Mouse (Mus musculus): ENCODE measurements around the gene Ptprd. TPM values are rescaled to one million over a fixed set of nuclear protein-coding genes. Genes with fewer than 3 reads are reported as not detected.

Ptprd gene
- total and polyA plus RNA-seq, 2 experiments from 2014 or later: 5.6 to 23.3 TPM

DNA sequence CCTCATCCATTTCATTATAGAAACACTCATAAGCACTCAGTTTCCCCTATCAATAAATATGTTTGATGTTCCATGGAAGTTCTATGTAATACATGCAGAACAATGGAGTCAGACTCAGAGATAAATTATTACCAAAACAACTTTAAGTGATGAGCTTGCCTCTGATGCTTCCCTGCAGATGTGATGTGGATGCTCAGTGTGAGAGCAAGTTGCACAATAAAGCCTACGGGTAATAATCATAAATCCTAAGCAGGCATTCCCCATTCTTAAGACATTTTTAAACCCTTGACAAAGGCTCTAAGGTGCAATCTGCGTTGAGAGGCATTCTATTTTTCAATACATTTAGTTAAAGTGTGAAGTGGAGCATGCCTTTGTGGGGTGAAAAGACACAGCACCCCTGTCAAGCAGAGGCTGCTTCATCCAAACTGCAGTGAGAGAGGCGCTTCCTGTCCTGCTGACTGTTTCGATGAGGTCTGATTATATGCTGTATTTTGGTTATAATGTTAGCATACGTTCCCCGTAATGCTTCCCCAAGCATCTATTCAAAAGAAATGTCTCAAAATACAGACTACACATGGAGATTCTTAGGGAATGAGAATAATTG is 969.8 kb downstream of the Ptprd start:
- Histone ChIP-seq H3K9me3 (replicated peaks; ENCODE audit: control insufficient read depth, low read length) (no peaks in the 10 kb centered on the region), H3K4me3 (ENCODE audit: low read depth, low read length) (no peak overlapping the region), H3K4me2 (ENCODE audit: low read depth, low read length) (no peak overlapping the region), H3K9ac (replicated peaks; ENCODE audit: low read depth, low read length) (no peak overlapping the region), H3K27me3 (ENCODE audit: control insufficient read depth, insufficient read depth, low read length) (no peaks in the 10 kb centered on the region), H3K36me3 (replicated peaks; ENCODE audit: control insufficient read depth, insufficient read depth, low read length) (no peaks in the 10 kb centered on the region), H3K4me1 (ENCODE audit: control insufficient read depth, insufficient read depth) (no peaks in the 10 kb centered on the region), H3K27ac (ENCODE audit: low read depth) (no peak overlapping the region)
- TF ChIP-seq EP300 (IDR thresholded peaks at IDR 0.05; ENCODE audit: low read depth) (no peak), CTCF (IDR thresholded peaks at IDR 0.05; ENCODE audit: low read depth) (no peak)
- ATAC-seq (ENCODE audit: insufficient read depth, low read depth): no peak
- DNase-seq (ENCODE audit: low spot score): no peak
- WGBS: 77% methylated on average over 6 of the region's 6 CpGs

GRCm38 (mm10) chr4:77238144-77238543 is 973.6 kb downstream of the Ptprd start:
- Histone ChIP-seq H3K4me1 (ENCODE audit: control insufficient read depth, insufficient read depth) (no peaks in the 10 kb centered on the region), H3K4me2 (ENCODE audit: low read depth, low read length) (no peak overlapping the region), H3K4me3 (ENCODE audit: low read depth, low read length) (no peak overlapping the region), H3K9me3 (replicated peaks; ENCODE audit: control insufficient read depth, low read length) (no peaks in the 10 kb centered on the region), H3K9ac (replicated peaks; ENCODE audit: low read depth, low read length) (no peak overlapping the region), H3K27me3 (ENCODE audit: control insufficient read depth, insufficient read depth, low read length) (no peaks in the 10 kb centered on the region), H3K27ac (ENCODE audit: low read depth) (no peak overlapping the region), H3K36me3 (replicated peaks; ENCODE audit: control insufficient read depth, insufficient read depth, low read length) (no peaks in the 10 kb centered on the region)
- no peak for TF ChIP-seq CTCF (IDR thresholded peaks at IDR 0.05; ENCODE audit: low read depth)
- no peak for TF ChIP-seq EP300 (IDR thresholded peaks at IDR 0.05; ENCODE audit: low read depth)
- WGBS: 65% methylated on average over 1 of the region's 1 CpGs
- DNase-seq (ENCODE audit: low spot score) (no peak), ATAC-seq (ENCODE audit: insufficient read depth, low read depth) (no peak)

- no peak overlapping the region for H3K4me3 ChIP-seq (ENCODE audit: low read depth, low read length)
- no peak for TF ChIP-seq CTCF (IDR thresholded peaks at IDR 0.05; ENCODE audit: low read depth)
- TF ChIP-seq EP300 (IDR thresholded peaks at IDR 0.05; ENCODE audit: low read depth): no peak
- H3K4me1 ChIP-seq (ENCODE audit: control insufficient read depth, insufficient read depth): no peaks in the 10 kb centered on the region
- H3K4me2 ChIP-seq (ENCODE audit: low read depth, low read length): no peak overlapping the region
- H3K9ac ChIP-seq (replicated peaks; ENCODE audit: low read depth, low read length): no peak overlapping the region
- H3K27ac ChIP-seq (ENCODE audit: low read depth): no peak overlapping the region
- 65% methylated on average over 2 of the region's 2 CpGs for WGBS
- H3K9me3 ChIP-seq (replicated peaks; ENCODE audit: control insufficient read depth, low read length): no peaks in the 10 kb centered on the region
- DNase-seq (ENCODE audit: low spot score) (no peak), ATAC-seq (ENCODE audit: insufficient read depth, low read depth) (no peak)
- no peaks in the 10 kb centered on the region for H3K36me3 ChIP-seq (replicated peaks; ENCODE audit: control insufficient read depth, insufficient read depth, low read length)
- H3K27me3 ChIP-seq (ENCODE audit: control insufficient read depth, insufficient read depth, low read length): no peaks in the 10 kb centered on the region
Observed at GRCm38 (mm10) chr4:77233243-77233642, 978.5 kb downstream of the Ptprd start.

- H3K27me3 ChIP-seq (ENCODE audit: control insufficient read depth, insufficient read depth, low read length): no peaks in the 10 kb centered on the region
- no peak for DNase-seq (ENCODE audit: low spot score)
- no peak overlapping the region for H3K9ac ChIP-seq (replicated peaks; ENCODE audit: low read depth, low read length)
- H3K4me3 ChIP-seq (ENCODE audit: low read depth, low read length): no peak overlapping the region
- no peaks in the 10 kb centered on the region for H3K9me3 ChIP-seq (replicated peaks; ENCODE audit: control insufficient read depth, low read length)
- H3K27ac ChIP-seq (ENCODE audit: low read depth): no peak overlapping the region
- ATAC-seq (ENCODE audit: insufficient read depth, low read depth): no peak
- H3K4me2 ChIP-seq (ENCODE audit: low read depth, low read length): no peak overlapping the region
- no peaks in the 10 kb centered on the region for H3K4me1 ChIP-seq (ENCODE audit: control insufficient read depth, insufficient read depth)
- TF ChIP-seq CTCF (IDR thresholded peaks at IDR 0.05; ENCODE audit: low read depth) (no peak), EP300 (IDR thresholded peaks at IDR 0.05; ENCODE audit: low read depth) (no peak)
- WGBS: 83% methylated on average over 8 of the region's 8 CpGs
- no peaks in the 10 kb centered on the region for H3K36me3 ChIP-seq (replicated peaks; ENCODE audit: control insufficient read depth, insufficient read depth, low read length)
Observed at GRCm38 (mm10) chr4:77168866-77169265, 1042.9 kb downstream of the Ptprd start.

DNA sequence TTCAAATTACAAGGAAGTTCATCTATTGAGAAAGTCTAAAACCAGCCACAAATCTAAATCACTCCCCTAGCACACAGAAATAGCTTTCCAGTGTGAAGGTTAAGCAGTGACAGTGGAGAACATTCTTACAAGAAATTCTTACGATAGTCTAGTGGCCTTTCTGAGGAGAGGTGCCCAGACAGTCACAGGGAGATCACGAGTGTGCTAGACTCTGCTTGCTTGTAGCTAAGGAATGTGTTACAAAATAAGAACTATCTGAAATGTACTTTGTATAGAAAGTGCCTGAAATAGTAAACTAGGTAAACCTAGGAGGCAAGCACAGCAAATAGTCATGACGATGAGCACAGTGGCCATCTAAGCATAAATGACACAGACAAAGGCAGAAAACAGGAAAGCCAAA is 1054.2 kb downstream of the Ptprd start:
- no peaks in the 10 kb centered on the region for H3K36me3 ChIP-seq (replicated peaks; ENCODE audit: control insufficient read depth, insufficient read depth, low read length)
- H3K9ac ChIP-seq (replicated peaks; ENCODE audit: low read depth, low read length): no peak overlapping the region
- no peak for DNase-seq (ENCODE audit: low spot score)
- H3K4me2 ChIP-seq (ENCODE audit: low read depth, low read length): no peak overlapping the region
- no peaks in the 10 kb centered on the region for H3K27me3 ChIP-seq (ENCODE audit: control insufficient read depth, insufficient read depth, low read length)
- H3K27ac ChIP-seq (ENCODE audit: low read depth): no peak overlapping the region
- ATAC-seq (ENCODE audit: insufficient read depth, low read depth): no peak
- no peaks in the 10 kb centered on the region for H3K9me3 ChIP-seq (replicated peaks; ENCODE audit: control insufficient read depth, low read length)
- no peak for TF ChIP-seq EP300 (IDR thresholded peaks at IDR 0.05; ENCODE audit: low read depth)
- no peak for TF ChIP-seq CTCF (IDR thresholded peaks at IDR 0.05; ENCODE audit: low read depth)
- H3K4me3 ChIP-seq (ENCODE audit: low read depth, low read length): no peak overlapping the region
- 48% methylated on average over 3 of the region's 3 CpGs for WGBS
- no peaks in the 10 kb centered on the region for H3K4me1 ChIP-seq (ENCODE audit: control insufficient read depth, insufficient read depth)

- Histone ChIP-seq H3K4me3 (ENCODE audit: low read depth, low read length) (no peak overlapping the region), H3K4me2 (ENCODE audit: low read depth, low read length) (no peak overlapping the region), H3K27ac (ENCODE audit: low read depth) (no peak overlapping the region), H3K9me3 (replicated peaks; ENCODE audit: control insufficient read depth, low read length) (no peaks in the 10 kb centered on the region), H3K27me3 (ENCODE audit: control insufficient read depth, insufficient read depth, low read length) (no peaks in the 10 kb centered on the region), H3K9ac (replicated peaks; ENCODE audit: low read depth, low read length) (no peak overlapping the region), H3K36me3 (replicated peaks; ENCODE audit: control insufficient read depth, insufficient read depth, low read length) (no peaks in the 10 kb centered on the region), H3K4me1 (ENCODE audit: control insufficient read depth, insufficient read depth) (no peaks in the 10 kb centered on the region)
- DNase-seq (ENCODE audit: low spot score) (no peak), ATAC-seq (ENCODE audit: insufficient read depth, low read depth) (no peak)
- 62% methylated on average over 2 of the region's 2 CpGs for WGBS
- TF ChIP-seq CTCF (IDR thresholded peaks at IDR 0.05; ENCODE audit: low read depth) (no peak), EP300 (IDR thresholded peaks at IDR 0.05; ENCODE audit: low read depth) (no peak)
Observed at GRCm38 (mm10) chr4:77155561-77155960, 1056.2 kb downstream of the Ptprd start.
